Mouse (Mus musculus) limb, embryonic 10.5 days (tissue): ENCODE measurements around the gene Gm15155. TPM values are rescaled to one million over a fixed set of nuclear protein-coding genes. Genes with fewer than 3 reads are reported as not detected.

Experiments used
- polyA plus RNA-seq: library from polyadenylated mRNA; unstranded; fragments of >200 nt; fragmentation: Nextera tagmentation; extraction: Ambion mirVana; gene quantifications from 2 replicates; pipeline ENCODE4 v1.2.1, GENCODE M21; 2016

The Gm15155 gene
- polyA plus RNA-seq, 1 experiment from 2014 or later = not detected

Other genes with a start within 250 kb of the Gm15155 start
- 0.20 and 0.29 TPM in 2 replicates for gene Ptchd1, start 927 bp upstream of the Gm15155 start, polyA plus RNA-seq